Mouse (Mus musculus) thymus, postnatal 10 days (tissue): ENCODE measurements around the gene Adipor2.
A peak's percentile ranks its signal among the peaks of the same experiment; 100 is the strongest.

Experiments
- DNase-seq, 2 experiments: peaks; one replicate each; pipeline ENCODE4 v3.0.0; 2021; ENCODE audit warnings: low spot score in 2 of 2

Gene Adipor2

GRCm38 (mm10) chr6:119420357-119420756 lies 2.9 kb upstream of the Adipor2 start:
- no peak for DNase-seq

- DNase-seq, result no peak
These were observed 1.9 kb upstream of the Adipor2 start for GRCm38 (mm10) chr6:119419412-119419811.

DNA sequence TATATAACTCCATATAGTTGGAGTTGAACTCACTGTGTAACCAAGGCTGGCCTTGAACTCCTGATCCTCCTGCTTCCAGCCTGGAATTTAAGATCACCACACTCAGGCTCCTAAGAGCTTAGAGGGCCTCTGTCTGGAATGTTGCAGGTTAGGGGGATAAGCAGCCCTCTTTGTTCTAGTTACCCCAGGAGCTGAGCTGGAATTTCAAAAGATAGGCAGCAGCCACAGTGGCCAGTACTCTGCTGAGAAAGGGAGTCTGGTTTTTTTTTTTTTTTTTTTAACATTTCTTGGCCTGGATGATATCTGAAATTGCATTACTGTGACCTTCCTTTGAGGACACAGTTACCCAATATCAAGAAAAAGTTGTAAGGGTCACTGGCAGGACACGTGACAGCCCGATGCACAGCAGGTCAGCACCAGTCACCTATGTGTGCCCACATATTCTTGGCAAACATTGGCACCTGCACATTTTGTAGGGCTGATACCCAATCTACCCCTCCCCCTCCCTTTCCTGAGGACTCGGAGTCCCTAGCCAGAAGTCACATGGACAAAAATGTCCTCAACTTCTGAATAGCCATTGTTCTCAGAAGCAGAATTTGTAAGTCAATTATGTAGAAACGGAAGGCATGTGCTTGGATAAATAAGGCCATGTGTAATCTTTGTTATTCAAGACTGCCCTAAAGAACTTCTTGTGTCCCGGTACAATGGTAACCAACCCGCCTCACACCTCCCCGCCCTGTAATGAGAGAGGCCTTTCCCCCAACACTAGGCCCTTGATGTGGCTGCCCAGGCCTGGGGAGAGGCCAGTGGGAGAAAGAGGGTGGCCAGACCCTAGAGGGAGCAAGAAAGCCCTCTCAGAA lies 1.1 kb upstream of the Adipor2 start:
- DNase-seq, result no peak

DNA sequence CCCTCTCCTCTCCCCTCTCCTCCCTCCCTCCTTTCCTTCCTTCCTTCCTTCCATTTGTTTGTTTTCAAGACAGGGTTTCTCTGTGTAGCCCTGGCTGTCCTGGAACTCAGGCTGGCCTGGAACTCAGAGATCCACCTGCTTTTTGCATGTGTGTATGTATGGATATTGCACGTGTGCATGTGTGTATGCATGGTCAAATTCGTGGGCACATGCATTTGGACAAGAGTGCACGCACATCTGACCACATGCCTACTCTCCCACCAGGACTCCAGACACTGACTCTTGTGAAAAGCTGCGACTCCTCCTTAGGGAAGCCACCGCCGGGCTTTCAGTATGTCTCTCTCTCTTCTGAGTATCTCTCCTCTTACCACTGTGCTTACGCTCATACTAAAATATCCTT lies 317 bp upstream of the Adipor2 start:
- no peak for DNase-seq

GRCm38 (mm10) chr6:119416643-119417042 lies 861 bp downstream of the Adipor2 start:
- DNase-seq, result no peak

- DNase-seq, result no peak
These were observed 3.1 kb downstream of the Adipor2 start for GRCm38 (mm10) chr6:119414262-119415043.

- DNase-seq, result no peak
These were observed 4.9 kb downstream of the Adipor2 start for GRCm38 (mm10) chr6:119412588-119412987.

DNA sequence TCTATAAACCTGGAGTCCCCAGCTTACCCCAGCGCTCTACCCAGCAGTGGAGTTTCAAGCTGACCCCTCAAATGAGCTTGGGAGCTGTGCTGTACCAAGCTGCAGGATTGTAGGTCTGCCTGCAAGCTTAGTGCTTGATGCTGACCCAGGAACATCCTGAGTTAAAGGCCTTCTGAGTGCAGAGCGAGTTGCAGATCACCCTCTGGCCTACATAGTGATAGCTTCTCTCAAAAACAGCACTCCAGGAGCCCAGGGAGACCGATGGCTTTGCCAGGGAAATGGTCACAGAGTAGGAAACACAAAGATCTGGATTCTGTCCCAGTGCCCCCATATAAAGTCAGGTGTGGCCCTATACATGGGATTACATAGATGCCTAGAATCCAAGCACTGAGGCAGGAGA lies 6.0 kb downstream of the Adipor2 start:
- DNase-seq, result no peak

- no peak for DNase-seq
These were observed 7.7 kb downstream of the Adipor2 start for GRCm38 (mm10) chr6:119409766-119410165.

GRCm38 (mm10) chr6:119408582-119408981 lies 8.9 kb downstream of the Adipor2 start:
- no peak for DNase-seq

DNA sequence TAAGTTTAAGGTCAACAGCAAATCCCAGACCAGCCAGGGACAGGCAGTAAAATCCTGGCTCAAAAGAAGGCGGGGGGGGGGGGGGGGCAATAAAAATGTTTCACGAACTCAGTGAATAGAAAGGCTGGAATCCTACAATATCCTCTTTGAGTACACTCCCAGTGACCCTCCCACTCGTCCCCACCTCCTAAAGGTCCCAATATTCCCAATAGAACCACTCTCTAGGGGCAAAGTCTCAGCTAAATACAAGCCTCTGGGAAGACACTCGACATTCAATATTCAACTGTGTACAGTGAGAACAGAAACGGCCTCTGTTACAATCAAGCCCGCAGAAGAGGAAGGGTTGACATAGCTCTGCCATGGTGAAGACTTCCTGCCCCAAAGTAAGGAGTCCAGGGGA lies 9.7 kb downstream of the Adipor2 start:
- DNase-seq, result no peak

DNA sequence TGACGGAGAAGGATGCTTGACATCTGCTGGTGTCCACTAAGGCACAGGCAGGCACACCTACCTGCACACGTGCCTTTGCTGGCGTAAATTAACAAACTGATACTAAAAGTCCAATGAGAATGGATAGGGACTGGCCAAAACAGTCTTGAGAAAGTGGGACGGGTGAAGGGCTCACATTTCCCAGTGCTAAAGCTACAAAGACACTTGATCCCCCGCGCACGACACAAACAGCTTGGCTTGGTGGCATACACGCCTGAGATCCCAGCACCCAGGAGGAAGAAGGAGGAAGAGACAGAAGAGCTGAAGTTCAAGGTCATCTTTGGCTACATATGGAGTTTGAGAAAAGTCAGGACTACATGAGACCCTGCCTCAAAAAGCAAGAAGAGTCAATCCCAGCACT lies 11.0 kb downstream of the Adipor2 start:
- DNase-seq, result no peak

- DNase-seq, result no peak
These were observed 12.2 kb downstream of the Adipor2 start for GRCm38 (mm10) chr6:119405310-119405709.

- DNase-seq, result no peak
These were observed 12.7 kb downstream of the Adipor2 start for GRCm38 (mm10) chr6:119404854-119405253.

DNA sequence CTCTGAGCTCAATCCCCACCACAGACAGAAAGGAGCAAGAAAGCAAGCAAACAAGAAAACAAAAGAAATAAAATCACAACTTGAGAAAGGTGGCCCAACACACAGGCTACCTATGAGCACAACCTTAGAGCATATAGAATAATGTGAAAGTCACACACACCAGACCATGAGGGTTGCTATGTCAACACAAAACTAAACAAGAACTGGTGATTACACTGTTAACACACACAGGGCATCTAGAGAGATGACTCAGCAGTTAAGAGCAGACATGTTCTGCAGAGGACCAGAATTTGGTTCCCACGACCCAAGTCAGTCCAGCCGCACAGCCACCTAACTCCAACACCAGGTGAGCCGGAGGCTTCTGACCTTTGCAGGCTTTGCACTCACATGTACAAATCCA lies 14.5 kb downstream of the Adipor2 start:
- no peak for DNase-seq

DNA sequence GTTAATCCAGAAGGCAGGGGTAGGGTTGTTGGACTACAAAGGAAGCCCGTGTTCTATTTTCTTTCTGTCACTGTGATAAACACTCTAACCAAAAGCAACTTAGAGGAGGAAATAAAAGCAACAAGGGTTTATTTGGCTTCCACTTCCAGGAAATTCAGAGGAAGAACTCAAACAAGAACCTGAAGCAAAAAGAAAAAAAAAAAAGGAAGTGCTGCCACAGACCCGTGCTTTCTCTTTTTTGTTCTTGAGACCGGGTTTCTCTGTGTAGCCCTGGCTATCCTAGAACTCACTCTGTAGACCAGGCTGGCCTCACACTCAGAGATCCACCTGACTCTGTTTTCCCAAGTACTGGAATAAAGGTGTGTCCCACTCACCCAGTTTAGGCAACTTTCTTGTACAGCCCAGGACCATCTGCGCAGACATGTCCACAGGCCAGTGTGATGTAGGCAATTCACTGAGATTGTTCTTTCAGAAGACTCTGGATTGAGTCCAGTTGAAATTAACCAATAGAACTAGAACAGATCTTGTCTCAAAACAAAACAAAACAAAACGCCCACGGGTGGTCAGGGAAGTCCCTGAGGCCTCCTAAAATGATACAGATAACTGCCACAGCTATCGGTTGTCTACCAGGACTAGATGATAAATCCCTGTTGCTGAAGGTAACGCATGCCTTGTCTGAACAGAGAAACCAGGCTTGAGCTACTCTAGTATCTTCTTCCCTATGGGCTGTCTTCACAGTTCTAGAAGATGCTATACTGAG lies 15.8 kb downstream of the Adipor2 start:
- DNase-seq, result no peak

DNA sequence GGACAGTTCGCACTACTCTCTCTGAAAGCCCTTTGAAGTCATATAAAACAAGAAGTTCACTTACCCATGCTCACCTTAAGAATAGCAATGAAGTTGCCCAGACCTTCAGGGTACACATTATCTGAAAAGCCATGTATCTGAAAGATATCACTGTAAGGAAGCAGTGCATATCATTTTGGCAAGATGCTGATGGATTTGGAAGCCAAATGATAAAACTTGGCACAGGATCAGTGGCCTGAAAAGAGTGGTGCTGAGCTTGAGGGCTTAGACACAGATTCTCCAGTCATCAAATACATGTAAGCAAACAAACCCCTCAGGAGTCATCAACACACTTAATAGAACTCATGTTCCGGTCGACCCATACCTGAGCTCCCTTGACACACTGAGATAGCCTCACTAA lies 16.9 kb downstream of the Adipor2 start:
- DNase-seq, result no peak

DNA sequence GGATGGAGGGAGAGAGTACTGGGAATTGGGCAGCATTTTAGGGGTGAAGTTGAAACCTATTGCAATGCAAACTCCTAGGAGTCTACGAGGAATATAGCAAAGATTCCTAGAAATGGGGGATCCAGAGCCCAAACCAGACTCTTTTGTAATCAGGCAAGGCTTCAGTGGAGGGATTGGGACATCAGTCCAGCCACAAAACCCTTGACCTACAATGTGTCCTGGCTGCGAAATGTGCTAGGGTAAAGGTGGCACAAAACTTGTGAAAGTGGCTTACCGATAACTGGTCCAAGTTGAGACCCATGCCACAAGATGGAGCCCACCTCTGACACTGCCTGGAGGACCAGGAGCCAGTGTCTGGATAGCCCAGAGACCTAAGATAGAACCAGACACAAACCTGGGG lies 18.1 kb downstream of the Adipor2 start:
- no peak for DNase-seq

DNA sequence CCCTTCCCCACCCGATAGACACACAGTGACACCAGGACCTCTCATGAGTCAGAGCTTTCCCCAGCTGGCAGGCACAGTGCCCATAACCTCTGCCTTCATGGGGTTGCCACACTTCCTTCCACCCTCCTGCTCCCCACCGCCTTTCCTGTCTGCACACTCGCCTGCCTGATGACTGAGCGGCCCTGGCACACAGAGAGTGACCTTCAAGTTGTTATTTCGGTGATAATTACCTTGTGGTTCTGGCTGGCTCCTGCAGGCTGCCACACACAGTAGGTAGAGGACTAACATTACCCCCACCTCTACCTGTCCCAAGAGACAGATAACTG lies 21.2 kb downstream of the Adipor2 start:
- DNase-seq, result peak; percentile 47 to 58

GRCm38 (mm10) chr6:119395421-119396308 lies 21.8 kb downstream of the Adipor2 start:
- peak in 1 of 2 experiments; percentile 12 for DNase-seq

- DNase-seq, result no peak
These were observed 24.7 kb downstream of the Adipor2 start for GRCm38 (mm10) chr6:119392836-119393235.
